Mouse (Mus musculus) telencephalon, adult 2 months (tissue): ENCODE data around the gene Pcdh7.

Experiments used
- DNase-seq: peaks from one replicate; pipeline ENCODE4 v3.0.0-alpha.2; 2011; ENCODE audit warnings: low read depth, low spot score

Pcdh7 gene

DNA sequence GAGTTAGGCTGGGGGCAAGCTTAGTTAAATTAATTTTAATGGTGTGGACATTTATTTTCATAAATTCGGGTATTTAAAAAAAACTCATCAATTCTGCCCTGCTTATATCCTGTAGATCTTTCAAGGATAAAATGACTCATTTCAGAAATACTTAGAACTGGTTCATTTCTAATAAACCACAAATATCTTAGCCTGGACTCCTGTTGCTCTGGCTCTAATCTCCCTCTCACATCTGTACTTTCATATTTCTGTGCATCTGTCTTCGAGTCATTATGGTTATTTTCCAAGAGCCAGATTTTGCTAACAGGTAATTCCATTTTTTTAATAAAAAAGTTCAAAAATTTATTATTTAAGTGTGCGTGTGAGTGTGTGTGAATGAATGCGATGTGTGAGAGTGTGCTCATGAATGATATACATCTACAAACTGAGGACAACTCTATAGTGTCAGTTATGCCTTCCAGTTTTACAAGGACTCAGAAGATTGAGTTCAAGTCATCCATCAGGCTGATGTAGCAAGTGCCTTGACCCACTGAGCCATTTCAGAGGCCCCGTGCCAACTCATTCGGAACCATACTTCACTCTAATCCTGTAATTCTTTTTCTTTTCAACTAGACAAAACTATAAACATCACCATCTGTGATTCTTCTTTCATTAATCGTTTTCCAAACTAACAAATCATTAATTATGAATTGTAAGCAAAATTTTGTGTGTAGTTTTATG lies 80.3 kb downstream of the Pcdh7 start:
- DNase-seq, result no peak

- DNase-seq, result no peak
These were observed 85.3 kb downstream of the Pcdh7 start for GRCm38 (mm10) chr5:57803108-57803507.

- DNase-seq, result no peak
These were observed 86.1 kb downstream of the Pcdh7 start for GRCm38 (mm10) chr5:57803890-57804289.

- DNase-seq, result no peak
These were observed 89.6 kb downstream of the Pcdh7 start for GRCm38 (mm10) chr5:57807350-57807749.

GRCm38 (mm10) chr5:57810641-57811040 lies 92.9 kb downstream of the Pcdh7 start:
- no peak for DNase-seq

DNA sequence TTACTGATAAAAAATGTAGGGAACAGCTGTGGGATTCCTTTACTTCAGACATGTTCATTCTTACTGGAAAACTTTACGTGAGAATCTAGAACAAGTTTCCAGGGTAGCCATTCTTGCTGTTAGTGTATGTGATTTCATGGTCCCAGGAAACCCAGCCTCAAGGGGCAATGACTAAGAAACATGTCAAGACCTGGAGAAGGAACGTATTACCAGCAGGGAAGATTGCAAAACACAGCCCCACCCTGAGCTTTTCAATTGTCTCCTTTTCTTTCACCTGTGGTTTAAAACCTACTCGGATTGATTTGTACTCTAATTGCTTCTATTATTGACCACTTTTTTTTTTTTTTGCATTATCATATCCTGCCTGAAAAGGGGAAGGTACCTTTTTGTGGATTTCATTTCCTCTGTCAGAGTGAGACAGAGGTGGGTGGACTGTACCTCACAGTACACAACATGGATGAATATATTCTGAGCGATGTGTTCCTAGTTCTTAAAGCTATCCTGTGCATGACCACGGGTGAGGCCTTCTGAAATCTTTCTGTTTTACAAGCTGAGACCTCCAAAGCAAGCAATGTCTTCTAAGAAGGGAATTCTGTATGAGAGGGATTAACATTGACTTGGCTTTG lies 98.3 kb downstream of the Pcdh7 start:
- DNase-seq, result no peak

DNA sequence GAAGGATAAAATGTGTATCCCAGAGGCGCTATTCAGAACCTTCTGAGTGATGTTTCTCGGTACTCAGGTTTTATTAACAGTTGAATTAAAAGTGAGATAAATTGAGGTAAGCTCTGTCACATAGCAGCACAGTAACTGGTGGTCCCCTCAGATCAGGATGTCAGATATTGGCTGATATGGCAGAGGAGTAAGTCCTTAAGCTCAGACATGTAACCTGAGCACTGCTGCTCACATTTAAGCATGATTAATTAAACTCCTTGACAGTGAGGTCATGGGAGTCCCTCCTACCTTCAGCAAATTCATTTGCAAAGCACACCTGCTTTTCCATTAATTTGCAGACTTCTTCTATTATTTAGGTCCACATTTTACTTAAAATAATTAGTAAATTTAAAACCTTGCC lies 102.0 kb downstream of the Pcdh7 start:
- no peak for DNase-seq

- DNase-seq, result no peak
These were observed 103.3 kb downstream of the Pcdh7 start for GRCm38 (mm10) chr5:57821099-57821498.

GRCm38 (mm10) chr5:57828437-57828836 lies 110.7 kb downstream of the Pcdh7 start:
- no peak for DNase-seq

GRCm38 (mm10) chr5:57837150-57837549 lies 119.4 kb downstream of the Pcdh7 start:
- DNase-seq, result no peak

- peak; percentile 72 for DNase-seq
These were observed 123.8 kb downstream of the Pcdh7 start for GRCm38 (mm10) chr5:57841357-57842119.

GRCm38 (mm10) chr5:57847500-57847899 lies 129.7 kb downstream of the Pcdh7 start:
- peak; percentile 55 for DNase-seq

- no peak for DNase-seq
These were observed 132.3 kb downstream of the Pcdh7 start for GRCm38 (mm10) chr5:57850111-57850510.

DNA sequence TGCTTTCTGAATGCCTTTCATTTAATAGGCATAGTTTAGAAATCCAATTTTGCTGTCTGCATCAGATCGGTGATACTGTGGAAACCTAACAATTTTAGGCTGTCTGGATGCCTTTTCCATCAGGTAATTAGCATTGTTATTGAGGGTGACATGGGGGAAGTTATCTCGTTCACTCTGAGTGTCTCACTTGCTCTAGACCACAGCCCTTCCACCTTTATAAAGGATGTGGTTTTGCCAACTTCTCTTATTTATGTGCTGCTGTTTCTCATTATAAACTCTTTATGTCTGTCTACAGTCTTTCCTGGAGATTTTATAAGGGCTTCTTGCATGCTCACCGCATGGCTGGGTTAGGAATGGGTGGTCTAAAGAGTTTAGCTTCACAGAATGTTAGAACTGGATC lies 139.5 kb downstream of the Pcdh7 start:
- DNase-seq, result no peak

DNA sequence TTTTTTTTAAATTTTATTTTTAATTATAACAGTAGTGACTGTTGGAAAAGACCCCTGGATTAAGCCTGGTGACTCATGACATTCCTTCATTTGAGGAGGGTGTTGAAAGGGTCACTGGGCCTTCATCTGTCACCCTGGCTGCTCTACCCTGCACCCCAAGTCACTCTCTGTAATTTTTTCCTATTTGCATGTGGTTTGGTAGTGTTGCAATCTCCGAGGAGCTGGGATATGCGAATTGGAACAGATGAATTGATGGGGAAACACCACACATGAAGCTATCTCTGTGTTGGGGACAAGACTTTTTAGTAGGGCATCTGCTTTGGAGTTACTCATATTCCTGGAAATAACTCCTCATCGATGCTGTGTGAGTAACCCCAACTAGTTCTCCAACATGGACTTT lies 146.5 kb downstream of the Pcdh7 start:
- DNase-seq, result no peak

DNA sequence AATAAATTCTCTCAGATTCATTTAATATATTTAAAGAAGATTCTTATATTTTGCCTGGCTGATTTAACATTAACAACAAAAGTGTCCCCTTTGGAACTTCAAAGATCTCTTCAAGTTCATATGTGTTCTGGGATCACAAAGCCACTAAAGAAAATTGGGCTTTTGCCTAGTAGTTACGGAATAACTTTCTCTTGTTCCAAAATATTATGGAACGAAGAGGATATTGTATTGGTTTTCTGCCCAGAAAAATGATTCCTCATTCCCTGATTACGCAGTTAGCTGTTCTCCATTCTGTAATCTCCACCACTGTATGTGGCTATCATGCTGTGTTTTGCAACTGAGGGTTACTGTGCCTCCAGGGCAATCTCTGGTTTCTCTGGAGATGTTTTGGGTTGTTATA lies 147.5 kb downstream of the Pcdh7 start:
- DNase-seq, result no peak

DNA sequence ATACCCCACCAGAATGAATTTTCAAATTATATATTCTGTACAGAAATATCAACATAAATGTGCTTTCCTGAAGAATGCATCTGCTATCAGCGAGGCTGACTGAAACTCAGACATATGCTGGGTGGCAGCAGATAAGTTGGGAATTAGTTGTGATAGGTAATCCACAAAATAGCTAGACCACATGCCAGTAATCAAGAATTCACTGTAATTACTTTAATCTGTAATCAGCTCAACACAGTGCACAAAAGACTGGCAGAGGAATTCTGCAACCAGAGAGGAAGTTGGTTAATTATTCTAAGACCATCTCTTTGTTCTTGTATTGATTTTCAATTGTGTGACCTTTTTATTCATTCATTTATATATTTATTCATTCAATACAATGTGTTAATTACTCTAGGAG lies 148.3 kb downstream of the Pcdh7 start:
- no peak for DNase-seq

DNA sequence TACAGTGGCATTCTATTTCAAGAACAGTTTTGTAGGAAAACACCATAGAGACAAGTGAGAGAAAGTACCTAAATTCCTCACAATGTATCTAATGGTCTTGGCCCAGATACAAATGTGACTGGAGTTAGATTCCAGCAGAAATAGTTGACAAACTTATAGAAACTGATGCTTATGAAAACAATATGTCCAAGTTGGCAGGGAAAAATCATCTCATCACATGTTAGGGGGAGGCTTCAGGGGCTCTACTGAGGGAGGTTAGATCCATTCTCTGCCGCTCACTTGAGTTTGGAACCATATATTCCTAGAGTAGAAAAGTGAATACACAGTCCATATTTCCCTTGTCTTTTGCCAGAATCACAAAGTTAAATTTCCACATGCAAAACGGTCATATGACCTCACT lies 150.1 kb downstream of the Pcdh7 start:
- no peak for DNase-seq

- no peak for DNase-seq
These were observed 150.9 kb downstream of the Pcdh7 start for GRCm38 (mm10) chr5:57868702-57869101.

GRCm38 (mm10) chr5:57870727-57871126 lies 153.0 kb downstream of the Pcdh7 start:
- DNase-seq, result no peak

- DNase-seq, result no peak
These were observed 167.2 kb downstream of the Pcdh7 start for GRCm38 (mm10) chr5:57884982-57885381.

GRCm38 (mm10) chr5:57899018-57899614 lies 181.3 kb downstream of the Pcdh7 start:
- peak; percentile 36 for DNase-seq
